Mouse (Mus musculus): Measurements from ENCODE around the gene Vegfc.

GRCm38 (mm10) chr8:54153240-54153639 is 75.8 kb downstream of the Vegfc start:
- TF ChIP-seq CTCF (IDR thresholded peaks at IDR 0.05; ENCODE audit: extremely low read depth, insufficient read depth, insufficient read length, insufficient replicate concordance) (peak; percentile 27; the same call in 1 of the 2 replicates), POLR2A (IDR thresholded peaks at IDR 0.05; ENCODE audit: low read depth, low read length) (no peak)
